Mouse (Mus musculus) hematopoietic stem cell, adult 5-6 weeks (primary cell): Measurements from ENCODE around the gene Klrg2. TPM values are rescaled to one million over a fixed set of nuclear protein-coding genes. Genes with fewer than 3 reads are reported as not detected.

Experiments
- ATAC-seq, 2 experiments: fragments of 125-278 bp in 1 of 2; replicated peaks in 1 of 2; 2 replicates each; pipeline ENCODE4 v1.8.0; 2016 to 2017; ENCODE audit warnings: inconsistent platforms in 2 of 2, mild to moderate bottlenecking in 2 of 2, moderate number of reproducible peaks in 2 of 2, low read depth in 1 of 2, moderate TSS enrichment in 1 of 2; ENCODE audit not compliant: low FRiP score in 2 of 2, poor library complexity in 2 of 2, severe bottlenecking in 2 of 2, insufficient read depth in 1 of 2, low TSS enrichment in 1 of 2
- total RNA-seq: library from RNA; stranded (forward); fragments of 172-1452, 232-1000 nt; gene quantifications from 2 replicates; pipeline ENCODE4 v1.2.3, GENCODE M21; 2017

Klrg2 gene
- total RNA-seq, 1 experiment from 2014 or later: 0.89 TPM

DNA sequence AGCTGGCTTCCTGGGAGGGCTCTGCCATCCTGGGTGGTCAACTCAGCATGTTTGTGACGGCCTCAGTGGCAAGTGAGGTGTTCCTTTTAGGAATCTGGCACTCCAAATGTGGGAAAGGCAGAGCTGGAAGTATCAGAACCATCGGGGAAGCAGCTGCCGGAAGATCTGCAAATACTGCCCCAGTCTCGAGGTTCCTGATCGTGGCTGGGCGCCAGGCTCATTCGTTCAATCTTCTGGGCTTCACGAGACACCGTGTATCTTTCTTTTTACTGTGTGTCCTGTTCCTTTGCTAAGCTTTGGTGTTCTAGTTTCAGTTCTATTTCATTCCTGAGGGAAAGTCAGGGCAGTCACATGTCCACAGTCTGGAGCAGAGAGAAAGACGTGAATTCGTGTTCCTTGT lies 3.4 kb upstream of the Klrg2 start:
- ATAC-seq: no peak

DNA sequence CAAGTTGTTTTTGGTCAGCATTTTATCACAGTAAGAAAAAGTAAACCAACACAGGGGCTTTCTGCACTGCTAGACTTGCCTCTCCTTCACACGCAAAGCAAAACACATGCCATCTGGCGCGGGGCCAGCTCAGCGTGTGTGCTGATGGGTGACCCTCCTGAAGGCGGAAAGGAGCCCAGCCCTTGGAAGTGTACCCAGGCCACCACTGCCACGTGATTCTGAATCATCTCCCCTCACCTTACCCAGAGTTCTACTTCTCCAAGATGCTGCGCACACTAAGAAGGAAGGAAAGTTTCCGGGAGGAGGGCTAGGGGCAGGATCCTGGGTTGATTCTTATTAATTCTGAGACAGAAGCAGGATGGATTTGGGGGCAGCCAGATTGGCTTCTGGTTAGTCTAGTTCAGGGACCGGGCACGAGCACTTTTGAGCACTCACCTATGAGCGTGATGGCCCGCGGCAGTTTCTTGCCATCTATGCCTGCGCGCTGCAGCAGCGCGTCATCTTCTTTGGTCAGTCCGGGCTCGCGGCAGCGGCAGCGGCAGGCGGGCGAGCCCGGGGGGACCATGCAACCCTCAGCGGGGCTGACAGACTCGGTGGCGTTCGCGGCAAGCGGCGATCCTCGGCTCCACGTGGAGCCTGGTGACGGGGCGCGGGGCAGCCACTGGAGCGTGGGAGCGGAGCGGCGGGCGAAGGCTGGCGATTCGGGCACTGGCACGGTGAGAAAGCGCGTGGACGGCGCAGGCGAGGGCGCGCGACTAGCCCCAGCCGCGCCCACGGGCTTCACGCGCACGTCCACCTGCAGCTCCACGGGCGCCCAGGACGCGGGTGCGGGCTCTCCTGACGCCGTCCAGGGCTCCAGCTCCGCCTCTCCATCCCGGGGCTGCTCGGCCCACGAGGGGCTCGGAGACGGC lies 846 bp downstream of the Klrg2 start:
- ATAC-seq: no peak

DNA sequence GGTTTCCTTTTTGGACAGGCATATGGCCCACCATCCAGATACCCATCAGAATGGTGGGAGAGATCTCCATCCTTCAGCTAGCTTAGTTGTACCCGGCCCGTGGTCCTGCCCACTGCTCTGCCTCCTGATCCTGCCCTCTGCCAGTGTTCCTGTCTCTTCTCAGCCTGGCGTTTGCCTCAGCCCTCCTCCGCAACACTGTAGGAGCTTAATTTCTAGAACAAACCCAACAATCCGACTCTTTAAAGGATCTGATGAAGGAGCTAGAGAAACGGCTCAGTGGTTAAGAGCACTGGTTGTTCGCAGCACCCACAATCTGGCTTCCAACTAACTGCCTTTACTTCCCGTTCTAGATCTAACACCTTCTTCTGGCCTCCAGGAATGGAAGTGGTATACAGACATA lies 2.6 kb downstream of the Klrg2 start:
- ATAC-seq: no peak

DNA sequence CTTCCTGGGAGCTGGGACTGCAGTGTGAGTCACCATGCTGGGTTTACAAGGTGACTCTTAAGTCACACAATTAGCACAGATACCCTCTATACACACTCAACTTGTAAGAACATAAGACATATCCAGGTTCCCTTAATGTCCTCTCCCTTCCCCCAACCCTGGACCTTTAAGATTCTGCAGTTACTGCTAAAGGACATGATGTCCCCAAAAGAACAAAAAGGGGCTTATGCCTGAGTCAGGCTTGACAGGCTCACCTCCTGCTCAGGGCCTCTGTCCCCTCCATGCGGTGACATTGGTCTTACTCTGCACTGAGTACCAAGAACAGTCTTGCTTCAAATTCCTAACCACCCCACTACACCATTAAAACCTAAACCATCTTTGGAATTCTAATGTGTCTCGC lies 4.2 kb downstream of the Klrg2 start:
- no peak for ATAC-seq

DNA sequence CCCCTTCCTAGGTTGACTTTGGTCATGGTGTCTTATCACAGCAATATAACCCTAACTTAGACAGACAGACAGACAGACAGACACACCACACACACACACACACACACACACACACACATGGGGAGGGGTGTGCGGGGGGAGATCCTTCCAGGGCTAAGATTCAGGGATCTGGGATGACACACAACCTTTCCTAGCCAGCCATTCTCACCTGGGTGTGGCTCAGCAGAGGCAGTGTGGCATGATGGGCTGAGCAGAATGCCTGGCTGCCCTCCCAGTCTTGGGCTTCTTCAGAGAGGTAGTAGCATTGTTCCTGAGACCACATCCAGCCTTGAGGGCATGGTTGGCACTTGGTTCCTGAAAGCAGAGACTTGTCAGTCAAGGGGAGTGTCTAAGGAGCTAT lies 7.5 kb downstream of the Klrg2 start:
- ATAC-seq: no peak

DNA sequence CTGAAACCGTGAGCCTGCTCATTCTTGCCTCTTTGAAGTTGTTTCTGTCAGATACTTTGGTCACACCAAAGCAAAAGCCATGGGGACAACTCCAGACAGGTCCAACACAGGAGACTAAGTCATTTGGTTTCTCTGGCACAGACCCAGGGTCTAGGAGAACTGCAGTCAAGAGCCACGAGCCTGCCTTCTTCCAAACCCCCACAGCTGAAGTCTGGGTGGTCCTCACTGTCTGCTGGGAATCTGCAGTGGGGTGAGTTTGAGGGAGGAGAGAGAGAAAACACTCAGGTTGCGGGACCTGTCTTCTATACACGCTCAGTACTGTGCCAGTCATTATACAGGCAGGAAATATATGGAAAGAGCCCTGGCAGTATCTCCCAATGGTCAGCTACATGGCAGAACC lies 9.6 kb downstream of the Klrg2 start:
- no peak for ATAC-seq

DNA sequence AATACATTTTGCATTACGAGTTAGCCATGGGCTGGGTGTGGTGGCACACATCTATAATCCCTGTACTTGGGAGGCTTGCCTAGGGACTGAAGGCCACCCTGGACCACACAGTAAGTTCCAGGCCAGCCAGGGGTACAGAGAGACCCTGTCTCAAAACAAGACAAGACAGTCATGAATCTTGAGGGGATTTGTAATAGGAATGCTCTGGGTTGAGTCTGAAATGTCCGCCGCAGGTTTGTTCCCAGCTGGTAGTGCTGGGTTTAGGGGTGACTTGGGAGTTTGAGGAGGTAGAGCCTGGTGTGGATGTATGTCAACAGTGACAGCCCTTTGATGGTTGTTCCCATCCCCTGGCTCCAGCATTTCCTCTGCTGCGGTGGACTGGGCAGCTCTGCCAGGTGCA lies 10.0 kb downstream of the Klrg2 start:
- ATAC-seq: no peak

DNA sequence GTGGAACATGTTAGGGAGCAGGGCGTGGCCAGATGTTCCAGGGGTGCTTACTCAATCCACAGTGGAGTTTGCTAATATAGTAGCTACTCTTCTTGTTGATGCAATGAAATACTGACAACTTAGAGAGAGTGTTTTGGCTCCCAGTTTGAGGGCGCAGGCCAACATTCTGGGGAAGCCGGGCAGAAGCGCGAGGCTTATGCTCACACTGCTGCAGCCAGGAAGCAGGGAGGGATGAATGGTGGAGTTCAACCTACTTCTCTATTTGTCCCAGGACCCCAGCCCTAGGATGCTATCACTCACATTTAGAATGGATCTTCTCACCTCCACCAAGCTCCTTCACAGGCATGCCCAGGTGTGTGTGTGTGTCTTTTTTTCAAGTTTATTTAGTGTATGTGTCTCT lies 11.0 kb downstream of the Klrg2 start:
- no peak for ATAC-seq

DNA sequence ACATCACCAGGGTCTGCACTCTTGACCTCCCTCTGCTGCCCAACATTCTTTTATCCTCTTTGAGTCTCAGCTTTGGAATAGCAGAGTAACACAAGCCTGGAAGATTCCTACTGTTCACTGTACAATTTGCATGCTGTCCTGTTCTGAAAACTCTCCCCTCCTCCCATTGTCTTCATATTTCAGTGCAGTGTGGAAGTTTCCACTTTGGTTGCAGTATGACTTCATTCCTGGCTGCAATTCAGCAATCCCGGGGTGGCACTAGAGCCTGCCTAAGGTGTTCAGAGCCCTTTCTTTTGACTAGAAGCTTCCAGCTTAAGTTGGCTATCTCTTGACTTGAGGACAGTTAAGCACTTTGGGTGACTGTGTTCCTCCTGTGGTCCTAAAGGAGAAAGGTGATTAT lies 12.6 kb downstream of the Klrg2 start:
- no peak for ATAC-seq

DNA sequence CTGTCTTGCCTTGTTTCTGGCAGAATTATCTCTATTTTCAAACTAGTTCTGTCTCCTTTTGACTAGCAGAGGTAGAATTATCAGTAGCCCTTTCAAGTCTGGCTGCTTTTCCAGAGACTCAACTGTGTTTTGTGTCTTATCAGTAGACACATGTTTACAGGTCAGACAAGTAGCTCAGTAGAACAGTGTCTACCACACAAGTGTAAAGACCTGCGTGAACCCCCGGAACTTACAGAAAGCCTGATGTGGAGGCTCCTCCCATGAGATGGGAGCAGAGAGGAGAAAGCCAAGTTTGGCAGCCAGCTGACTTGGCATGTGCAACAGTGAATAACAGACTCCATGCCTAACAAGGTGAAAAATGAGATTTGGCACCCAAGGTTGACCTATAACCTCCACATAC lies 13.6 kb downstream of the Klrg2 start:
- no peak; a peak in 1 of 4 replicates for ATAC-seq

DNA sequence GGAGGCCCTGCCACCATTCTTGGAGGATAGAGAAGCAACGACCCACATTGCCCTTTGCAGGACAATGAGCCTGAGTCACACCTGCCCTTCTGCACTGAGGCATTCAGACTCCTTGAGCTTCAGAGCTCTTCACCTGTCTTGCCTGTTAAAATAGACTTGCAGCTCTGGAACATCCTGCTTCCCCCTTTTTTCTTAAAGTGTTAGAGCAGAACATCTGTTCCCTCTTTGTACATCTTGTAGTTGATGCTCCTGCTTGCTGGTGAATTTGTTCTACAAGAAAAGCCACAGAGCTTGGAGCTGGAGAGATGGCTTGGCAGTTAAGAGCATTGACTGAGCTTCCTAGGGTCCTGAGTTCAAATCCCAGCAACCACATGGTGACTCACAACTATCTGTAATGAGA lies 14.6 kb downstream of the Klrg2 start:
- ATAC-seq: no peak

DNA sequence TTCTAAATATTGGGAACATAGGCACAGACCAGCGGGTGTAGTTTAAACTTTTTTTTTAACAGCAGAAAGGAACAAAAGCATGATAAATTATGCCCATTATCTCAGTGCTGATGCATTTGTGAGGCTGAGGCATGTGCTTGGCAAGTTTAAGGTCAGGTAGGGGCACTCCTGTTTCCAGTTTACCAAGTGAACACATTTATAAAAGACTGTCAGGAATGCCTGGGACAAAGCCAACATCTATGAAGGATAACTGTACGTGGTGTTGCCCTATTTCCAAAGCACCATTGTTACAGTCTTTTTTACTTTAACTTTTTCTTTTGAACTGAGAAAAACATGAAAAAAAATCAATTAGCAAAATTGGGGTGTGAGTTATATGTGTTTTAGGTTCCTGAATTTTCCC lies 27.1 kb downstream of the Klrg2 start:
- ATAC-seq: no peak

DNA sequence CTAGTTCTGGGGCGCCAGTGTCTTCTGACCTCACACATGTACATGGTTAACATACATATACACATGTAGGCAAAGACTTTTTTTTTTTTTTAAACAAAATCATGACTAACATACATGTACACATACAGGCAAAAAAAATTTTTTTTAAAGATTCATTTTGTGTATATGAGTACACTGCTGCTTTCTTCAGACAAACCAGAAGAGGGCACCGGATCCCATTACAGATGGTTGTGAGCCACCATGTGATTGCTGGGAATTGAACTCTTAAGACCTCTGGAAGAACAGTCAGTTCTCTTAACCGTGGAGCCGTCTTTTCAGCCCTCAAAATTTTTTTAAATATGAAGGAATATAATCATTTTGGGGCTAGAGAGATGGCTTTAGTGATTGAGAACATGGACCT lies 39.6 kb downstream of the Klrg2 start:
- ATAC-seq: no peak

DNA sequence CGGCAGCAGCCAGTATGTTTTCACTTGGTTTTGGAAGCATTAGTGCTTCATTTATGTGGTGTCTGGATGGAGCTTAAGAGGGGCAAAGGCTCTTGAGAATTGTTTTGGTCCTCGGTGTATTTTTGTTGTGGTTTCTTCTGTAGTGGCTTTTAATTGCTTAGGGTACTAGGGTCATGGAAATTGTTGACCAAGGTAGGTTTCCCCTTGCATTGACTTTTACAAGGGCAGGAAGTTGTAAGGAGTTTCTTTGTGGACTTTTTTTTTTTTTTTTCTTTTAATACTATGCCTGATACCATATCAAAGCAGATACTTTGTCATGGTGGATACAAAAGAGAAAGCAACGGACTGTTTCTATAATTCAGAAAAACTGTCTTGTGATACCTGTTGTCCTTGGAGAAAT lies 55.3 kb downstream of the Klrg2 start:
- no peak for ATAC-seq

DNA sequence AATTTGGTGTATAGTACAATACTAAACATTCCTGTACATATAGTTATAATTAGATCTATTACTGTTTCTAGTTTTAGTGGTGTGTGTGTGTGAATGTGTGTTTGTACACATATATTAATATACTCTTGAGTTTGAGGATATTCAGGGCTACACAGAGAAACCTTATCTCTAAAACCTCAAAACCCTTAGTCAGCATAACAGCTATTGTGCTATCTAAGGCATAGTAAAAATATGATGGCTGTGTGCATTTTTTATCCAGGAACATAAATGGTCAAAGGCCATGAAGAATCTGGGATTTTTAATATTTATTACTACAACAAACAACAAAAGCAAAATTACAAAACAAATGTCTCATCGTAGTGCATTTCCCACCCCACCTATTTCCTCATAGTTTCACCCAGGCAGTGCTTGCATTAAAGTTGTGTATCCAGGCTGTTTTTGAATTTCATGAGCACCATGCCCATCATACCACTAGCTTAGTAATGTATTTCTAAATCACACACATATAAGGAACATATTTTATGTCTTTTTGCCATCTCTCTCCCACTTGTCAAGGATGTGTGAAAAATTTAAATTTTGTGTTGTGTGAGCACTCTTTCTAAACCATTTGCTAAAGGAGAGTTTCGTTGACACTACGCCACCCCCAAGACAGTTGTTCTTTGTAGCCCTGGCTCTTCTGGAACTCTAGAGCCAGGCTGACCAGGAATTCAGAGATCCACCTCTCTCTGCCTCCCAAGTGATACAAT lies 56.8 kb downstream of the Klrg2 start:
- no peak for ATAC-seq

DNA sequence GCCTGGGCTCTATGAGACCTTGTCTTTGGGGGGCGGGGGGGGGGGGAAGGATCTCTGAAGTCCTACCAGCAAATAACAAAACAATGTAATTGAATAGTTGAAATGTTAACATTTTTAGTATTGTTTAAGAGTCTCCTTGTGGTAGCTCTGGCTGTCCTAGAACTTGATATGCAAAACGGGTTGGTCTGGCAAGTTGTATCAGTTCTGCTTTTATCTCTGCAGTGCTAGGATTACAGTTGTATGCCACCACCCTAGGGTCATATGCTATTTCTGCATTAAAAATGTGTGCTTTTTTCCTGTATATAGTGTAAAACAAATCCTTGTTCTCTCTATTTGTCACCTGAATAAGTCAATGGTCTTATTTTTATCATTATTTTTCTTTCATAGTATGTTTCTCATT lies 60.9 kb downstream of the Klrg2 start:
- no peak for ATAC-seq
